Mouse (Mus musculus) small intestine, adult 2 months (tissue): ENCODE measurements around the gene Nexn. TPM values are rescaled to one million over a fixed set of nuclear protein-coding genes. Genes with fewer than 3 reads are reported as not detected.

ENCODE experiments used
- H3K27ac ChIP-seq: fragments of 200-500 bp; 2 replicates; pipeline ENCODE4 v1.5.1; 2012; ENCODE audit warnings: low read depth, low read length, control low read depth, inconsistent platforms; ENCODE audit not compliant: insufficient read depth
- H3K27me3 ChIP-seq: fragments of 200-500 bp; 2 replicates; pipeline ENCODE4 v1.6.1; 2012; ENCODE audit warnings: mild to moderate bottlenecking, moderate library complexity, low read length, inconsistent platforms; ENCODE audit not compliant: control insufficient read depth, insufficient read depth
- H3K36me3 ChIP-seq: fragments of 200-500 bp; 2 replicates; pipeline ENCODE4 v1.6.1; 2012; ENCODE audit warnings: mild to moderate bottlenecking, low read length, control low read depth, inconsistent platforms; ENCODE audit not compliant: control insufficient read depth, insufficient read depth
- H3K4me1 ChIP-seq: fragments of 200-500 bp; 2 replicates; pipeline ENCODE4 v1.6.1; 2012; ENCODE audit warnings: low read length, inconsistent platforms, mixed read lengths; ENCODE audit not compliant: control insufficient read depth, insufficient read depth, insufficient read length
- H3K4me3 ChIP-seq: fragments of 200-500 bp; 2 replicates; pipeline ENCODE4 v1.5.1; 2012; ENCODE audit warnings: low read depth, mild to moderate bottlenecking, control low read depth, inconsistent platforms, low read length, moderate library complexity
- CTCF ChIP-seq: fragments of 200-500 bp; IDR thresholded peaks from 2 replicates; pipeline ENCODE4 v1.5.1; 2012; ENCODE audit warnings: low read depth, mild to moderate bottlenecking, control low read depth, inconsistent platforms, low read length, moderate library complexity, mixed read lengths; ENCODE audit not compliant: insufficient replicate concordance, insufficient read length; ENCODE audit errors: extremely low read depth
- POLR2A ChIP-seq: fragments of 200-500 bp; IDR thresholded peaks from 2 replicates; pipeline ENCODE4 v1.6.1; 2012; ENCODE audit warnings: low read depth, mild to moderate bottlenecking, control low read depth, inconsistent platforms, low read length, moderate library complexity
- WGBS: fragments of 180-500 bp; shearing (Covaris S2); methylation state at CpG from one replicate; pipeline ENCODE4 v1.1.7; 2018; 5-methylcytosine and 5-hydroxymethylcytosine counted together
- polyA plus RNA-seq: library from polyadenylated mRNA; depleted of rRNA; stranded (reverse); fragments of >200 nt; gene quantifications from 2 replicates; pipeline ENCODE4 v1.2.3, GENCODE M21; 2012

Nexn gene
- polyA plus RNA-seq, 1 experiment = 0.05 TPM

- H3K27ac ChIP-seq = no peak overlapping the region
- peaks cover 5% of the 10 kb centered on the region for H3K36me3 ChIP-seq
- WGBS = 74% methylated on average over 2 of the region's 2 CpGs
- H3K4me3 ChIP-seq = no peak overlapping the region
- H3K27me3 ChIP-seq = no peaks in the 10 kb centered on the region
- TF ChIP-seq POLR2A = no peak
- H3K4me1 ChIP-seq = no peaks in the 10 kb centered on the region
Measured at GRCm38 (mm10) chr3:152278431-152278830, 12.3 kb upstream of the Nexn start.

- H3K4me1 ChIP-seq = no peaks in the 10 kb centered on the region
- H3K27ac ChIP-seq = no peak overlapping the region
- 88% methylated on average over 2 of the region's 2 CpGs for WGBS
- no peak overlapping the region for H3K4me3 ChIP-seq
- TF ChIP-seq POLR2A (no peak), CTCF (no peak)
- no peaks in the 10 kb centered on the region for H3K27me3 ChIP-seq
- peaks cover 3% of the 10 kb centered on the region; the same call in 1 of the 2 replicates for H3K36me3 ChIP-seq
Measured at GRCm38 (mm10) chr3:152277912-152278311, 11.8 kb upstream of the Nexn start.

- WGBS = 96% methylated on average over 3 of the region's 3 CpGs
- no peak overlapping the region for H3K27ac ChIP-seq
- H3K36me3 ChIP-seq = 0 out of 2 replicates have a peak, but pooled peaks cover 1% of the 10 kb centered on the region
- H3K4me3 ChIP-seq = no peak overlapping the region
- TF ChIP-seq POLR2A (no peak), CTCF (no peak)
- H3K27me3 ChIP-seq = no peaks in the 10 kb centered on the region
- no peaks in the 10 kb centered on the region for H3K4me1 ChIP-seq
Measured at GRCm38 (mm10) chr3:152276935-152277334, 10.8 kb upstream of the Nexn start.

GRCm38 (mm10) chr3:152275008-152275407 is 8.9 kb upstream of the Nexn start:
- WGBS = 84% methylated on average over 8 of the region's 8 CpGs
- no peaks in the 10 kb centered on the region for H3K27me3 ChIP-seq
- no peaks in the 10 kb centered on the region for H3K36me3 ChIP-seq
- TF ChIP-seq CTCF = no peak
- no peak for TF ChIP-seq POLR2A
- H3K4me1 ChIP-seq = no peaks in the 10 kb centered on the region
- H3K4me3 ChIP-seq = no peak overlapping the region
- no peak overlapping the region for H3K27ac ChIP-seq

DNA sequence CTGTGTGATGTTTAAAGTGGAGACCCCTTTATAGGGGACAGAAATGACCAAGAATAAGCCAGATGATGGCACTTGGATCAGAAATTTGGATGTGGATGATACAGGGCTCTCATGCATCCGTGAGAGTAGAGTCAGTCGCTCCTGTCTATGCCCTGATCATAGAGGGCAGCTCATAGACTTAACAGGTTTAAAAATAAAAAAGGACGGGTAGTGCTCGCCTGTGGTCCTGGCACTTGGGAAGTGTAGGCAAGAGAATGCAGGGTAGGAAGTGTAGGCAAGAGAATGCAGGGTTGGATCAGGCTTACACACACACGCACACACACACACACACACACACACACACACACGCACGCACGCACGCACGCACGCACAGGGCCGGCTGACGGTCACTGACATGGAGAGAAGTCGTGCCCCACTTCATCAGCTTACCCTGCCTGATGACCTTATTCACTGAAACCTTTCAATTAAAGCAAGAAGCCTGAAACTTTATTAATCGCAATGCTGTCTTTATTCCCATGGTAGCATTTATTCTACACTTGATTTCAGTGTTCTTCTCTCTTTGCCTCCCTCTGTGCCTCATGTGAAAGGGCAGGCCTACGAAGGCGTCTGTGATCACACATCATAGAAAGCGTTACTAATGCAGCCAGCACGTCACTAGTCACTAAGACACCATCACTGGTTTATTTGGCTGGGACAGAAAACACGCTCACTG is 7.0 kb upstream of the Nexn start:
- Histone ChIP-seq H3K27me3 (no peaks in the 10 kb centered on the region), H3K4me1 (no peaks in the 10 kb centered on the region), H3K36me3 (no peaks in the 10 kb centered on the region), H3K27ac (no peak overlapping the region), H3K4me3 (no peak overlapping the region)
- TF ChIP-seq POLR2A (no peak), CTCF (no peak)
- 94% methylated on average over 20 of the region's 20 CpGs for WGBS

DNA sequence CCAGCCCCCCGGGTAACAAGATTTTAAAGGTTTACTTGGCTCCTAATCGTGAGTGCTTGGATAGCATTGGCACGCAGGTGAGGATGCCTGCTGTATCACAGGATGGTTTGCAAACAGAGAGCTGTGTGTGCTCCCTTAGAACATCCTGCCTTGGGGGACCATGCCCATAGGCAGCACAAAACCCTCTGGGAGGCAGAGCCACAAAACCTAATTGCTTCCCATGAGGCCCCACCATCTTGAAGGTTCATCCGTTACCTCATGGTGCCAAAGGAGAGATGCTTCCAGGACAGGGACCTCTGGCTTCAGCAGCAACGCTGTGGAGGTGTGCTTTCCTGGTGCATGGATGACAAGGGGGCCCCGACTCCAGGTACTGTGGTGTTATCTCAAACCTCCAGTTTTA is 5.7 kb upstream of the Nexn start:
- TF ChIP-seq CTCF (no peak), POLR2A (no peak)
- H3K4me1 ChIP-seq = no peaks in the 10 kb centered on the region
- H3K4me3 ChIP-seq = no peak overlapping the region
- WGBS = 83% methylated on average over 6 of the region's 6 CpGs
- H3K36me3 ChIP-seq = no peaks in the 10 kb centered on the region
- H3K27me3 ChIP-seq = no peaks in the 10 kb centered on the region
- no peak overlapping the region for H3K27ac ChIP-seq

GRCm38 (mm10) chr3:152271071-152271710 is 5.0 kb upstream of the Nexn start:
- Histone ChIP-seq H3K27me3 (no peaks in the 10 kb centered on the region), H3K4me1 (no peaks in the 10 kb centered on the region), H3K27ac (no peak overlapping the region), H3K4me3 (no peak overlapping the region), H3K36me3 (no peaks in the 10 kb centered on the region)
- 87% methylated on average over 10 of the region's 10 CpGs for WGBS
- TF ChIP-seq CTCF = no peak
- TF ChIP-seq POLR2A = no peak
